Mouse (Mus musculus) liver, adult 2 months (tissue): ENCODE data around the gene Nol6.

Experiments
- CTCF ChIP-seq: fragments of 200-500 bp; IDR thresholded peaks from 2 replicates; pipeline ENCODE4 v1.5.1; 2011; ENCODE audit warnings: low read depth, low read length, control low read depth
- POLR2A ChIP-seq: fragments of 200-500 bp; IDR thresholded peaks from 2 replicates; pipeline ENCODE4 v1.6.1; 2011; ENCODE audit warnings: low read length, control low read depth; ENCODE audit not compliant: insufficient read depth; ENCODE audit errors: extremely low read depth

DNA sequence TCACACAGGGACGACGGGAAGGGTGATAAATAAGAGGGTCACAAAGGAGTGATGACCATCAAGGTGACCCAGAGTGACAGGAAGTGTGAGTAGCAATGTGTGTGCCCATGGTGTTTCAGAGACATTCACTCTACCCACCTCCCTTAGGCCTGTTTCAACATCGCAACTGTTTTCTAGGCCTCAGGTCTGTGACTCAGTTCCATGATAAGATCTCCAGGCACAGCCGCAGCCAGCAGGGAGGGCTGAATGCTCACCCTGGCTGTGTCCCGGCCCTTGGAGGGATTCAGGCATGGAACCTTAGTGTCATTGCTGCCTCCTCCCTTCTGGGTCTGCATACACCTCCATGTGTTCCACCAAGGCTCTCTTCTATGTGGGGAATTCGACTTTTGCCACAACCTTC is 45.5 kb downstream of the Nol6 start:
- no peak for TF ChIP-seq CTCF
- no peak for TF ChIP-seq POLR2A
